Mouse (Mus musculus): ENCODE results near the gene Ccnl1. TPM values are rescaled to one million over a fixed set of nuclear protein-coding genes. Genes with fewer than 3 reads are reported as not detected.

The Ccnl1 gene
- polyA plus RNA-seq, 1 experiment from 2014 or later, result 47.6 TPM

GRCm38 (mm10) chr3:65929821-65930633 is 28.0 kb downstream of the Ccnl1 start:
- WGBS, result 24% methylated on average over 20 of the region's 20 CpGs
- peak; percentile 42; the same call in 1 of the 2 replicates for ATAC-seq
- no peak overlapping the region; the same call in 1 of the 2 replicates for H3K9ac ChIP-seq (ENCODE audit: low read depth, low read length)
- H3K9me3 ChIP-seq (ENCODE audit: control insufficient read depth), result no peaks in the 10 kb centered on the region
- TF ChIP-seq CTCF (IDR thresholded peaks at IDR 0.05; ENCODE audit: low read depth), result peak; percentile 81
- 0 out of 2 replicates have a peak overlapping the region, but pooled peaks have one; percentile 55 for H3K27ac ChIP-seq (ENCODE audit: low read depth, low read length)
- H3K4me3 ChIP-seq (ENCODE audit: low read depth, low read length), result 0 out of 2 replicates have a peak overlapping the region, but pooled peaks have one; percentile 4
- no peaks in the 10 kb centered on the region for H3K36me3 ChIP-seq (ENCODE audit: control insufficient read depth, insufficient read depth)
- H3K4me1 ChIP-seq (replicated peaks; ENCODE audit: control insufficient read depth, insufficient read depth, low read length), result peaks cover 8% of the 10 kb centered on the region; the same call in 1 of the 2 replicates
- H3K27me3 ChIP-seq (replicated peaks; ENCODE audit: control insufficient read depth, insufficient read depth, low read length), result no peaks in the 10 kb centered on the region
- H3K4me2 ChIP-seq (replicated peaks; ENCODE audit: low read depth), result peak overlapping the region; percentile 59

- peak overlapping the region; percentile 4; the same call in 1 of the 2 replicates for H3K4me3 ChIP-seq (ENCODE audit: low read depth, low read length)
Measured at GRCm38 (mm10) chr3:65929304-65929783, 28.7 kb downstream of the Ccnl1 start.

GRCm38 (mm10) chr3:65928614-65929272 is 29.3 kb downstream of the Ccnl1 start:
- H3K9me3 ChIP-seq (ENCODE audit: control insufficient read depth), result no peaks in the 10 kb centered on the region
- H3K4me1 ChIP-seq (replicated peaks; ENCODE audit: control insufficient read depth, insufficient read depth, low read length), result peaks cover 8% of the 10 kb centered on the region; the same call in 1 of the 2 replicates
- H3K27me3 ChIP-seq (replicated peaks; ENCODE audit: control insufficient read depth, insufficient read depth, low read length), result no peaks in the 10 kb centered on the region
- peak overlapping the region; percentile 4; the same call in 1 of the 2 replicates for H3K4me3 ChIP-seq (ENCODE audit: low read depth, low read length)
- no peaks in the 10 kb centered on the region for H3K36me3 ChIP-seq (ENCODE audit: control insufficient read depth, insufficient read depth)
- 31% methylated on average over 4 of the region's 4 CpGs for WGBS
- peak overlapping the region; percentile 55 for H3K27ac ChIP-seq (ENCODE audit: low read depth, low read length)
- H3K4me2 ChIP-seq (replicated peaks; ENCODE audit: low read depth), result peak overlapping the region; percentile 59
- H3K9ac ChIP-seq (ENCODE audit: low read depth, low read length), result peak overlapping the region; percentile 22; the same call in 1 of the 2 replicates
- TF ChIP-seq CTCF (IDR thresholded peaks at IDR 0.05; ENCODE audit: low read depth), result no peak
- peak; percentile 42; the same call in 1 of the 2 replicates for ATAC-seq

More at GRCm38 (mm10) chr3:65929304-65929783, 28.7 kb downstream of the Ccnl1 start:
- no peaks in the 10 kb centered on the region for H3K9me3 ChIP-seq (ENCODE audit: control insufficient read depth)
- H3K4me1 ChIP-seq (replicated peaks; ENCODE audit: control insufficient read depth, insufficient read depth, low read length), result peaks cover 8% of the 10 kb centered on the region; the same call in 1 of the 2 replicates
- peak overlapping the region; percentile 59 for H3K4me2 ChIP-seq (replicated peaks; ENCODE audit: low read depth)
- 2% methylated on average over 10 of the region's 10 CpGs for WGBS
- TF ChIP-seq CTCF (IDR thresholded peaks at IDR 0.05; ENCODE audit: low read depth), result peak; percentile 94
- H3K36me3 ChIP-seq (ENCODE audit: control insufficient read depth, insufficient read depth), result no peaks in the 10 kb centered on the region
- no peaks in the 10 kb centered on the region for H3K27me3 ChIP-seq (replicated peaks; ENCODE audit: control insufficient read depth, insufficient read depth, low read length)
- H3K27ac ChIP-seq (ENCODE audit: low read depth, low read length), result peak overlapping the region; percentile 55; the same call in 1 of the 2 replicates
- peak; percentile 90 for ATAC-seq
- peak overlapping the region; percentile 22; the same call in 1 of the 2 replicates for H3K9ac ChIP-seq (ENCODE audit: low read depth, low read length)

DNA sequence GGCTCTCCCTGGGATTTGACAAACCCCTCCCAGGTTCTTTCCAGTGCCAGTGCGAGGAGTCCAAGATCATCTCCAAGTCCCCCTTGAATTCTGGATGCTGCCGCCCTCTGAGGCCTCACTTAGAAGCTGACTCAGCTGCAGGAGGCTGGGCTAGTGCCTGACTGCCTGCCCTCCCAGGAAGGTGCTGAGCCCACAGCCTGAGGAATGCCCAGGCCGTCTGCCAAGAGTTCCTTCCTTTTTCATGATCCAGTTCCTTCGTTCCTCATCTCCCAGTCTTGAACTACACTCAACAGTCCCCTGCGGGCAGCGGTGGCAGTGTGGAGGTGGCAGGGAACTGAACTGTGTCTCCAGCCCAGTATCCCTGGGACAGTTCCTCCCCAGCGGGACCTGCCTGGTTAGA is 30.4 kb downstream of the Ccnl1 start:
- H3K9me3 ChIP-seq (ENCODE audit: control insufficient read depth), result no peaks in the 10 kb centered on the region
- no peak for ATAC-seq
- H3K27me3 ChIP-seq (replicated peaks; ENCODE audit: control insufficient read depth, insufficient read depth, low read length), result no peaks in the 10 kb centered on the region
- TF ChIP-seq CTCF (IDR thresholded peaks at IDR 0.05; ENCODE audit: low read depth), result no peak
- no peak overlapping the region for H3K27ac ChIP-seq (ENCODE audit: low read depth, low read length)
- no peaks in the 10 kb centered on the region for H3K36me3 ChIP-seq (ENCODE audit: control insufficient read depth, insufficient read depth)
- no peak overlapping the region for H3K9ac ChIP-seq (ENCODE audit: low read depth, low read length)
- H3K4me2 ChIP-seq (replicated peaks; ENCODE audit: low read depth), result no peak overlapping the region
- no peak overlapping the region for H3K4me3 ChIP-seq (ENCODE audit: low read depth, low read length)
- 69% methylated on average over 7 of the region's 7 CpGs for WGBS
- H3K4me1 ChIP-seq (replicated peaks; ENCODE audit: control insufficient read depth, insufficient read depth, low read length), result peaks cover 8% of the 10 kb centered on the region; the same call in 1 of the 2 replicates

GRCm38 (mm10) chr3:65927101-65927501 is 30.9 kb downstream of the Ccnl1 start:
- 88% methylated on average over 4 of the region's 4 CpGs for WGBS
- ATAC-seq, result no peak
- Histone ChIP-seq H3K4me1 (replicated peaks; ENCODE audit: control insufficient read depth, insufficient read depth, low read length) (peaks cover 8% of the 10 kb centered on the region; the same call in 1 of the 2 replicates), H3K9ac (ENCODE audit: low read depth, low read length) (no peak overlapping the region), H3K36me3 (ENCODE audit: control insufficient read depth, insufficient read depth) (no peaks in the 10 kb centered on the region), H3K4me3 (ENCODE audit: low read depth, low read length) (no peak overlapping the region), H3K27me3 (replicated peaks; ENCODE audit: control insufficient read depth, insufficient read depth, low read length) (no peaks in the 10 kb centered on the region), H3K27ac (ENCODE audit: low read depth, low read length) (no peak overlapping the region), H3K9me3 (ENCODE audit: control insufficient read depth) (no peaks in the 10 kb centered on the region), H3K4me2 (replicated peaks; ENCODE audit: low read depth) (no peak overlapping the region)
- TF ChIP-seq CTCF (IDR thresholded peaks at IDR 0.05; ENCODE audit: low read depth), result no peak

- 87% methylated on average over 5 of the region's 5 CpGs for WGBS
- Histone ChIP-seq H3K27me3 (replicated peaks; ENCODE audit: control insufficient read depth, insufficient read depth, low read length) (no peaks in the 10 kb centered on the region), H3K4me3 (ENCODE audit: low read depth, low read length) (no peak overlapping the region), H3K9me3 (ENCODE audit: control insufficient read depth) (no peaks in the 10 kb centered on the region), H3K27ac (ENCODE audit: low read depth, low read length) (no peak overlapping the region), H3K4me2 (replicated peaks; ENCODE audit: low read depth) (no peak overlapping the region), H3K4me1 (replicated peaks; ENCODE audit: control insufficient read depth, insufficient read depth, low read length) (peaks cover 8% of the 10 kb centered on the region; the same call in 1 of the 2 replicates), H3K36me3 (ENCODE audit: control insufficient read depth, insufficient read depth) (no peaks in the 10 kb centered on the region), H3K9ac (ENCODE audit: low read depth, low read length) (no peak overlapping the region)
- no peak for ATAC-seq
- TF ChIP-seq CTCF (IDR thresholded peaks at IDR 0.05; ENCODE audit: low read depth), result no peak
Measured at GRCm38 (mm10) chr3:65926426-65926825, 31.6 kb downstream of the Ccnl1 start.
